Mouse (Mus musculus) liver, embryonic 12.5 days (tissue): Measurements from ENCODE around the gene Ykt6. TPM values are rescaled to one million over a fixed set of nuclear protein-coding genes. Genes with fewer than 3 reads are reported as not detected.

ENCODE experiments used
- ATAC-seq: fragments of 200-750 bp; cut with Nextera tagmentation; 2 replicates; pipeline ENCODE4 v1.8.0; 2017; ENCODE audit warnings: moderate number of reproducible peaks, mild to moderate bottlenecking, moderate library complexity
- H3K27ac ChIP-seq: fragments of 300-500 bp; sonication (generic); 2 replicates; pipeline ENCODE4 v1.5.1; 2016; ENCODE audit warnings: mild to moderate bottlenecking
- H3K27me3 ChIP-seq: fragments of 300-500 bp; sonication (generic); replicated peaks from 2 replicates; pipeline ENCODE4 v1.6.1; 2016; ENCODE audit warnings: mild to moderate bottlenecking, moderate library complexity
- H3K36me3 ChIP-seq: fragments of 300-500 bp; sonication (generic); 2 replicates; pipeline ENCODE4 v1.6.1; 2016; ENCODE audit warnings: mild to moderate bottlenecking, moderate library complexity
- H3K4me1 ChIP-seq: fragments of 300-500 bp; sonication (generic); 2 replicates; pipeline ENCODE4 v1.6.1; 2016
- H3K4me2 ChIP-seq: fragments of 300-500 bp; sonication (generic); 2 replicates; pipeline ENCODE4 v1.6.1; 2016; ENCODE audit warnings: mild to moderate bottlenecking, moderate library complexity
- H3K4me3 ChIP-seq: fragments of 300-500 bp; sonication (generic); 2 replicates; pipeline ENCODE4 v1.5.1; 2016; ENCODE audit warnings: mild to moderate bottlenecking, moderate library complexity
- H3K9ac ChIP-seq: fragments of 300-500 bp; sonication (generic); 2 replicates; pipeline ENCODE4 v1.6.1; 2016; ENCODE audit warnings: mild to moderate bottlenecking, moderate library complexity
- H3K9me3 ChIP-seq: fragments of 300-500 bp; sonication (generic); replicated peaks from 2 replicates; pipeline ENCODE4 v1.6.1; 2016; ENCODE audit warnings: mild to moderate bottlenecking, moderate library complexity
- WGBS: fragments of 180-500 bp; shearing (Covaris S2); methylation state at CpG from one replicate; pipeline ENCODE4 v1.1.7; 2016; ENCODE audit not compliant: insufficient replicate concordance; 5-methylcytosine and 5-hydroxymethylcytosine counted together
- polyA plus RNA-seq: library from polyadenylated mRNA; unstranded; fragments of >200 nt; fragmentation: Nextera tagmentation; extraction: Ambion mirVana; gene quantifications from 2 replicates; pipeline ENCODE4 v1.2.1, GENCODE M21; 2016

The Ykt6 gene
- polyA plus RNA-seq, 1 experiment from 2014 or later: 25.7 TPM

DNA sequence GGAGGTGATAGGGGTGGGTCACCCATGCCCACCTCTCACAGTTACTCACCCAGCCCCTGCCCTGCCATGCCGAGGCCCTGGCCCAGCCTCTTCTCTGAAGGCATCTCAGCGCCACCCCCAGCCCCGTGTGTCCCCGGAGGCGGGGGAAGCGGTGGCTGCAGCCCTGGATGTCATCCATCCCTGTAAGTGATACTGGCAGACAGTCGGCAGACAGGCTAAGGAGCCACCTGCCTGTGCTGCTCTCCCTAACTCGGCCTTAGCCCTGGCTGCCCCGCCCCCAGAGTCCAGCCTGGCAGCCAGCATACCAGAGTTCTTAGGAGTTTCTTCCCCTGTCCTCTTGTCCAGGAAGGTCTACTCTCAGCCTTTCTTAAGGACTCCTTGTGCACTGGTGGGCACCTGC lies 20.6 kb downstream of the Ykt6 start:
- ATAC-seq: no peak
- peaks cover 9% of the 10 kb centered on the region for H3K4me1 ChIP-seq
- no peak overlapping the region for H3K4me3 ChIP-seq
- no peaks in the 10 kb centered on the region for H3K9me3 ChIP-seq
- H3K36me3 ChIP-seq: 0 out of 2 replicates have a peak, but pooled peaks cover 4% of the 10 kb centered on the region
- H3K27me3 ChIP-seq: peaks cover 14% of the 10 kb centered on the region
- no peak overlapping the region for H3K9ac ChIP-seq
- no peak overlapping the region for H3K4me2 ChIP-seq
- no peak overlapping the region for H3K27ac ChIP-seq
- 35% methylated on average over 9 of the region's 9 CpGs for WGBS

DNA sequence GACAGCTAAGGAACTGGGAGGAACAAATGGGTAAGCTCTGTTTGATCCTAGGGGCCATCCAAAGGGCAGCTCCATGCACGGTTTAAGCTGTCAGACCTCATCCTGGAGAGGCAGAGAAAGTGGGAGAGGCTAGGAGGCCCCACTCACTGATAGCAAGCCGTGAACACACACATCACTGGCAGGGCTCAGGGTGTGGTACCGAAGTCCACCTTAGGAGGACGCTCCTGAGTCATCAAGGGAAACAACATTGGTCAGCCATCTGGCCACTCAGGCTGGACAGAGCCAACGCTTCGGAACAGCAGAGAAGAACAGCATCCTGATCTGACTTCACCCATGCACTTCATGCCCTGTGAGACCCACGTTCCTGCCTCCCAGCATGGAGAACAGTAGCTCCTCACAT lies 23.6 kb downstream of the Ykt6 start:
- H3K9ac ChIP-seq: no peak overlapping the region
- no peaks in the 10 kb centered on the region for H3K9me3 ChIP-seq
- H3K27me3 ChIP-seq: no peaks in the 10 kb centered on the region; the same call in 1 of the 2 replicates
- H3K36me3 ChIP-seq: no peaks in the 10 kb centered on the region
- no peak overlapping the region for H3K4me3 ChIP-seq
- no peak overlapping the region for H3K27ac ChIP-seq
- no peak overlapping the region for H3K4me2 ChIP-seq
- no peaks in the 10 kb centered on the region for H3K4me1 ChIP-seq
- ATAC-seq: no peak
- WGBS: 69% methylated on average over 7 of the region's 7 CpGs

DNA sequence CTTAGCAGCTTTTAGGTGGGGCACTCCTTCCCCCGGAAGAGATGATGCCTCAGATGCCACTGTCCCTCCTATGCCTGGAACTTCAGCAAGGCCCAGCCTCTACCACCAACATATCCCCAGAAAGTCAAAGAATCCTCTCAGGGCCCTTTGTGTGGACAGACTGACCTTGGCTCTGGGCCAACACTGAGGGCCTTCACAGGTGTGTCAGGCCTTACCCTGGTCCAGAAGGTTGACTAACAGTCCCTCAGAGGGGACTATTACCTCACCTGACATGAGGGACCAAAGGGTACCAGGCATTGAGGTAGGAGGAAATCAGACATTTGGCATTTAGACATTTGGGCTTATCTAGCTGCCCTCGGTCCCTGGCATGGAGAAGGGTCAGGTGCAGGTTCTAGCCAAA lies 24.6 kb downstream of the Ykt6 start:
- Histone ChIP-seq H3K27me3 (no peaks in the 10 kb centered on the region; the same call in 1 of the 2 replicates), H3K27ac (no peak overlapping the region), H3K4me1 (no peaks in the 10 kb centered on the region), H3K4me2 (no peak overlapping the region), H3K36me3 (no peaks in the 10 kb centered on the region), H3K9me3 (no peaks in the 10 kb centered on the region), H3K9ac (no peak overlapping the region), H3K4me3 (no peak overlapping the region)
- WGBS: 77% methylated on average over 2 of the region's 2 CpGs
- ATAC-seq: no peak

DNA sequence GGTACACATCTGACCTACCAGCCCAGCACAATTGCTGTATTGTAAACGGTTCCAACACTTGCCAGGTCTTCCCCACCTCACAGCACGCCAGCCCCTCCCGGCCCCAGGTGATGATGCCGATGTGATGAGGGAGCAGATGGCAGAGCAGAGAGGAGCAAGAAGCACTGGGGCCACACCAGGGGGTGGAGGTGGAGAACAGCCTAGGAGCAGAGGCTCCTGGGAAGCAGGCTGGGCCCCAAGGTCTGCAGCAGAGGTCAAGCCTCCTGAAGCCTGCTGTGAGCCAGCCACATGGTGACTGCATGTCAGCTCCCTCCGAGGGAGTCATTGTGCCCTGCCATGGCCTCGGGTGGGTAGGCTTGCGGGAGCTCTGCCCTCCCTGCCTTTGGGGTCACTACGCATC lies 25.1 kb downstream of the Ykt6 start:
- no peak for ATAC-seq
- H3K9ac ChIP-seq: no peak overlapping the region
- no peaks in the 10 kb centered on the region for H3K4me1 ChIP-seq
- no peak overlapping the region for H3K4me3 ChIP-seq
- H3K4me2 ChIP-seq: no peak overlapping the region
- no peaks in the 10 kb centered on the region; the same call in 1 of the 2 replicates for H3K27me3 ChIP-seq
- no peaks in the 10 kb centered on the region for H3K9me3 ChIP-seq
- no peak overlapping the region for H3K27ac ChIP-seq
- WGBS: 55% methylated on average over 8 of the region's 8 CpGs
- no peaks in the 10 kb centered on the region for H3K36me3 ChIP-seq

DNA sequence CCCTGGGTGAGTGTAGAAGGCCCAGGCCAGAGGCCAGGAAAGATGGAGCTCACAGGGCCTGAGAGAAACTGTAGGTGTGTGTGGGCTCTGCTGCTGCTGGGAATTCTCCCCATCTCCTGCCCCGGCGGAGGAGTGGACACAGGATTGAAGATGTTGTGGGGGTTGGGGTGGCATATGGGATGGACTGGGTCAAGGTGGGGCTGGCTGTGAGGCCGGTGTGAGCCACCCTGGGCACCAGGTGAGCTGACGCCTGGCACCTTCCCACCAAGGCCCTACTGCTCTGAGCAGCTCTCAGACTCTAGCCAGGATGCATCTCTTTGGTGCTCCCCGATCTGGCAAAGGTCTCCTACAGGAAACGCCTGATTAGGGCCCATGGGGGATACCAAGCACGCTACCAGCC lies 25.8 kb downstream of the Ykt6 start:
- Histone ChIP-seq H3K27me3 (no peaks in the 10 kb centered on the region; the same call in 1 of the 2 replicates), H3K4me2 (no peak overlapping the region), H3K36me3 (no peaks in the 10 kb centered on the region), H3K9ac (no peak overlapping the region), H3K27ac (no peak overlapping the region), H3K4me1 (no peaks in the 10 kb centered on the region), H3K9me3 (no peaks in the 10 kb centered on the region), H3K4me3 (no peak overlapping the region)
- 69% methylated on average over 7 of the region's 7 CpGs for WGBS
- ATAC-seq: no peak

DNA sequence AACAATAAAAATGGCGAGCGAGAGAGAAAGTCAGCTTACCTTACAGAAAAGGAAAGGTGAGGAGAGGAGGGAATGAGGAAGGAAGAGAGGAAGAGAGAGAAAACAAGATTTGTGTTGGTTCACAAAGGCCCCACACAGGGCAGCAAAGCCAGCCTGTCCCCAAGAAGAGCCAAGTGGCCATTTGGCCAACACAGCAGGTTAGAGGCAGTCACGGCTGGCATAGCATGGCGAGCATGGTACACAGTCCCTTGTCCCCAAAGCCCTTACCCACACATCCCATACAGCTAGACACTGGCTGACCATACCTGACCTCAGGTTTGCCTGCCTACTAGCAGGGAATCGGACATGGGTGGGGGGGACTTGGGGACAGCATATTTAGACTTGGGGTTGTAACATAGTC lies 28.1 kb downstream of the Ykt6 start:
- H3K4me3 ChIP-seq: no peak overlapping the region
- H3K4me2 ChIP-seq: no peak overlapping the region
- H3K27ac ChIP-seq: no peak overlapping the region
- ATAC-seq: no peak
- H3K27me3 ChIP-seq: no peaks in the 10 kb centered on the region; the same call in 1 of the 2 replicates
- no peaks in the 10 kb centered on the region for H3K36me3 ChIP-seq
- H3K9ac ChIP-seq: no peak overlapping the region
- H3K9me3 ChIP-seq: no peaks in the 10 kb centered on the region
- no peaks in the 10 kb centered on the region for H3K4me1 ChIP-seq
- WGBS: 77% methylated on average over 5 of the region's 5 CpGs

DNA sequence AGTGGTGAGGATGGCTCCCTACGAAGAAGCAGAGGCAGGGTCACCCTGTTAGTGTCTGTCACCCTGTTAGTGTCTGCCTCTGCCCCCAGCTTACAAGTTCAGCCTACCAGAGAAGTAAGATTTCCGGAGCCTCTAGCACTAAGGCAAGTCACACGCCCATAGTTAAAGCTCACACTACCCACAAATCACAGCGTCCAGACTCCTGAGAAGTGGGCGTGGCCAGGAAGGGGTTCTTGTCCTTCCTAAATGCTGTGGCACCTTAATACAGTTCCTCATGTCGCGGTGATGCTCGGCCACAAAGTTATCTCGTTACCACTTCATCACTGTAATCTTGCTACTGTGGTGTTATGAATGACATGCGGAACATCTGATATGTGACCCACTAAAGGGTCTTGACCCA lies 32.6 kb downstream of the Ykt6 start:
- H3K4me2 ChIP-seq: no peak overlapping the region
- no peak overlapping the region for H3K9ac ChIP-seq
- no peaks in the 10 kb centered on the region for H3K9me3 ChIP-seq
- H3K27ac ChIP-seq: no peak overlapping the region
- 59% methylated on average over 10 of the region's 10 CpGs for WGBS
- no peak overlapping the region for H3K4me3 ChIP-seq
- no peaks in the 10 kb centered on the region for H3K36me3 ChIP-seq
- H3K27me3 ChIP-seq: no peaks in the 10 kb centered on the region
- H3K4me1 ChIP-seq: no peaks in the 10 kb centered on the region
- no peak for ATAC-seq

DNA sequence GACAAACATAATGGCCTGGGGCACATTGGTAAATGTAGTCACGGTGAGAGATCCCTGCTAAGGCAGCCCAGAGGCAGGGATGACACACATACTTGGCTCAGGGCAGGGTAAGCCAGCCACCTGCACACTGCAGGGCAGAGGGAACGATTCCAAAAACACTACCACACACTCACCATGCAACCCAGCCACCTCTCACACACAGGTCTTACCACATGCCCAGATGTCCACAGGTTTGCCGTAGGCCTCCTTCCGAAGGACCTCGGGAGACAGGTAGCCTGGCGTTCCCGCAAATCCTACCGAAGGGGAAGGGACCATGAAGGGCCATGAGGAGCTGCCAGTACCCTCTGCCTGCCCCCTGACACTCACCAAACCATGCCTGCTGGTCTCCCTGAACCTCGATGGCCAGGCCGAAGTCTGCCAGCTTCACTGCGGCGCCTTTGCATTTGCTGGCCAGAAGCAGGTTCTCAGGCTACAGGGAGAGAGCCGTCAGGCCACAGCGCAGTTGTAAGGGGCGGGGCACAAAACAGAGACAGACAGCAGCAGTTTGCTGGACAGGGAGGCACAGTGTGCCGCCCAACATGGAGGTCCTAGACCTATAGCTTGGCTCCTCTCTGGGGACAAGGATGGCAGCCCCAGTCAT lies 34.6 kb downstream of the Ykt6 start:
- H3K9ac ChIP-seq: no peak overlapping the region
- H3K4me2 ChIP-seq: no peak overlapping the region
- ATAC-seq: no peak
- WGBS: 70% methylated on average over 16 of the region's 16 CpGs
- H3K36me3 ChIP-seq: no peaks in the 10 kb centered on the region
- no peak overlapping the region for H3K27ac ChIP-seq
- H3K4me3 ChIP-seq: no peak overlapping the region
- H3K27me3 ChIP-seq: peaks cover 13% of the 10 kb centered on the region; the same call in 1 of the 2 replicates
- no peaks in the 10 kb centered on the region for H3K9me3 ChIP-seq
- no peaks in the 10 kb centered on the region for H3K4me1 ChIP-seq

DNA sequence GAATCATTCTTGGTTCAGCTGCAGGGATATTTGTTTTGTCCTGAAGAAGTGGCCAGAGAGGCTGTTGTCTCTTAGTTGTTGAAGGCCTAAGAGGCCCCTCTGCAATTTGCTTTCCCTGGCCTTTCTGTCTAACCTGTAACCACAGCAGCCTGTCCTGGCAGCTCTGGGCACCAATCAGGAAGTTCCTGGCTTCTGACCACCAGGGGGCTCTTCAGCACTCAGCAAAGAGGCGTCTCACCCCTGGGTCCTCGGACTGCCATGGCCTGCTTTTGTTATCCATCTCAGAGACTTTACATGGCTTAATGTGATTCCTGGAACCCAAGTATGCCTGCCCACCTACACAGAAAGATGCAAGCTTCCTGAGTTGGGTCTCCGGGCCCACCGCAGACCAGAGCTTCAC lies 35.4 kb downstream of the Ykt6 start:
- H3K9ac ChIP-seq: no peak overlapping the region
- 29% methylated on average over 4 of the region's 4 CpGs for WGBS
- H3K36me3 ChIP-seq: no peaks in the 10 kb centered on the region
- no peaks in the 10 kb centered on the region for H3K9me3 ChIP-seq
- H3K4me2 ChIP-seq: no peak overlapping the region
- no peak overlapping the region for H3K27ac ChIP-seq
- no peak overlapping the region for H3K4me3 ChIP-seq
- no peaks in the 10 kb centered on the region for H3K4me1 ChIP-seq
- no peak for ATAC-seq
- peaks cover 13% of the 10 kb centered on the region; the same call in 1 of the 2 replicates for H3K27me3 ChIP-seq

DNA sequence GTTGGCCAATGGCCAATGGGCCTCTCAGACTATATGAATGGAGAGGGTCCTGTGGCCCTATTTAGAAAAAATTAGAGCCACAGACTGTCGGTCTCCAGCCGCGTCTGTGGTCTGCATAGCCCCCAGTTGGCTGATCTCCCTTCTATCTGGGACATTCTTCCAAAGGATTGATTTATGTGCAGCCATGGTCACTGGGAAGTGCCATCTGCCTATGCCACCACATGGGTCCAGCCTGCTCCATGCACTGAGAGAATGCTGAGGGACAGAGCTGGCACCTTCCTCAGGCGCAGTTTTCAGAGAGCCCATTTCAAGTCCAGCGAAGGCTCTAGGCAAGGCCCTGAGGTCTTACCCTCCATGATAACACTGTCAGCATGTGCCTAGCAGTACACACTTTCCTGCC lies 38.7 kb downstream of the Ykt6 start:
- Histone ChIP-seq H3K9me3 (no peaks in the 10 kb centered on the region), H3K4me1 (0 out of 2 replicates have a peak, but pooled peaks cover under 1% of the 10 kb centered on the region), H3K27me3 (peaks cover 13% of the 10 kb centered on the region; the same call in 1 of the 2 replicates), H3K4me3 (no peak overlapping the region), H3K27ac (no peak overlapping the region), H3K4me2 (no peak overlapping the region), H3K36me3 (no peaks in the 10 kb centered on the region), H3K9ac (no peak overlapping the region)
- ATAC-seq: no peak
- WGBS: 75% methylated on average over 5 of the region's 5 CpGs

DNA sequence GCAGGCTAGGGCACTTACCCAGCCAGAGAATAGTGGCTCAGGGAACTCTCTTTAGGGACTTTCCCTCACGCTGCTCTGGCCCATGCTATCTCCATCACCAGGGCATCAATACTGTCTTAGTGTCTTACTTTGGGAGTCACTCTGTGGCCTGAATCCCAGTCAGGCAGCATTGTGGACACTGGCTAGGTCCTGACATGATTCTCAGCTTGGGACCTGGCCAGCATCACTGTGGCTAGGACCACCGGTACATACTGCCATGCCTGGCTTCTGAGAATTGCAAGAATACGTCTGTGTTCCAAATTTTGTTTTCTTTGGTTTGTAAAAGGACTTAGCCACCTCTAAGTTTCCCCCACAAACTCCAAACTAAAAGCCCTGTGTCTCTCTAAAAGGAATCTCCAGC lies 39.4 kb downstream of the Ykt6 start:
- WGBS: 63% methylated on average over 3 of the region's 3 CpGs
- Histone ChIP-seq H3K4me3 (no peak overlapping the region), H3K4me2 (no peak overlapping the region), H3K27ac (no peak overlapping the region), H3K4me1 (peaks cover 7% of the 10 kb centered on the region), H3K27me3 (peaks cover 13% of the 10 kb centered on the region; the same call in 1 of the 2 replicates), H3K36me3 (no peaks in the 10 kb centered on the region), H3K9ac (no peak overlapping the region), H3K9me3 (no peaks in the 10 kb centered on the region)
- no peak for ATAC-seq

DNA sequence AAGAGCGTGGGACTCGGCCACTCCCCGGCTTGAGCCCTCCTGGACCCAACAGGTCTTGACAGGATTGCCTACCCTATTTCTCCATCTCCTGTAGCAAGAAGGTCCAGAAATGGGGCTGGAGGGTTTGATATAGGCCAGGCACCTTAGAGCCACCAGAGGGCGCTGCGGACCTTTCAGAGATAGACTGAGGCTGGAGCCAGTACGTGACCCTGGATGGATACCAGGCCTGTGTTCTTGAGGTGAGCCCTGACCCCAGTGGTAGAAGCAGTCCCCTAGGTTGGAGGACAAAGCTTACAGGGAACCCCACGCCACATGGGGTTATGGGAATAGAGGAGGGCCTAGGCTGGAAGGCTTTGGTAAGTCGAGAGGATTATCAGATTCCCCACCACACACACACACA lies 40.5 kb downstream of the Ykt6 start:
- Histone ChIP-seq H3K4me2 (no peak overlapping the region), H3K9ac (no peak overlapping the region), H3K36me3 (no peaks in the 10 kb centered on the region), H3K27ac (no peak overlapping the region), H3K27me3 (peaks cover 13% of the 10 kb centered on the region; the same call in 1 of the 2 replicates), H3K9me3 (no peaks in the 10 kb centered on the region), H3K4me3 (no peak overlapping the region), H3K4me1 (peaks cover 18% of the 10 kb centered on the region)
- ATAC-seq: peak; percentile 28
- WGBS: 12% methylated on average over 8 of the region's 8 CpGs

DNA sequence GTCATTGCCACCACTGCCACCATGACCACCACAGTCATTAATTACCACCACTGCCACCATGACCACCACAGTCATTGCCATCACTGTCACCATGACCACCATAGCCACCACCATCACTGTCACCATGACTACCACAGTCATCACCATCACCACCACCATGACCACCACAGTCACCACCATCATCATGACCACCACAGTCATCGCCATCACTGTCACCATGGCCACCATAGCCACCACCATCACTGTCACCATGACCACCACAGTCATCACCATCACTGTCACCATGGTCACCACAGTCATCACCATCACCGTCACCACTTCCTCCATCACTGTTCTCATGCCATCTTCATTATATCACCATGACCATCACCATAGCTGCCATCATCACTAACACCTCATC lies 43.0 kb downstream of the Ykt6 start:
- Histone ChIP-seq H3K4me1 (peaks cover 20% of the 10 kb centered on the region), H3K4me2 (no peak overlapping the region), H3K36me3 (no peaks in the 10 kb centered on the region), H3K9me3 (no peaks in the 10 kb centered on the region), H3K27ac (no peak overlapping the region), H3K27me3 (peaks cover 12% of the 10 kb centered on the region; the same call in 1 of the 2 replicates), H3K4me3 (no peak overlapping the region), H3K9ac (no peak overlapping the region)
- no peak for ATAC-seq
- 64% methylated on average over 2 of the region's 2 CpGs for WGBS
